Mouse (Mus musculus) left cerebral cortex, adult 9 months (tissue): ENCODE results near the gene Gpatch8.

Experiments
- DNase-seq, 2 experiments: peaks; one replicate each; pipeline ENCODE4 v3.0.0; 2022; ENCODE audit warnings: low spot score in 2 of 2

The Gpatch8 gene

GRCm38 (mm10) chr11:102435754-102436470, 120.3 kb downstream of the Gpatch8 start:
- DNase-seq: no peak

GRCm38 (mm10) chr11:102434816-102435705, 121.1 kb downstream of the Gpatch8 start:
- no peak for DNase-seq

- peak in 1 of 2 experiments; percentile 94 for DNase-seq
These were observed 121.8 kb downstream of the Gpatch8 start for GRCm38 (mm10) chr11:102434406-102434805.

GRCm38 (mm10) chr11:102433866-102434265, 122.3 kb downstream of the Gpatch8 start:
- no peak for DNase-seq

GRCm38 (mm10) chr11:102432896-102433295, 123.3 kb downstream of the Gpatch8 start:
- peak in 1 of 2 experiments; percentile 26 for DNase-seq

- peak in 1 of 2 experiments; percentile 23 for DNase-seq
These were observed 123.9 kb downstream of the Gpatch8 start for GRCm38 (mm10) chr11:102432115-102432843.

GRCm38 (mm10) chr11:102431728-102432114, 124.5 kb downstream of the Gpatch8 start:
- no peak for DNase-seq

- peak in 1 of 2 experiments; percentile 85 for DNase-seq
These were observed 125.1 kb downstream of the Gpatch8 start for GRCm38 (mm10) chr11:102431018-102431645.

GRCm38 (mm10) chr11:102430121-102431017, 125.8 kb downstream of the Gpatch8 start, which contains the start of gene Grn:
Gene Grn (plus strand): TSS chr11:102430315.
- peak; percentile 95 to 96 for DNase-seq

- no peak for DNase-seq
These were observed 126.6 kb downstream of the Gpatch8 start for GRCm38 (mm10) chr11:102429551-102429950.

- DNase-seq: no peak
These were observed 127.1 kb downstream of the Gpatch8 start for GRCm38 (mm10) chr11:102428981-102429540.
